Mouse (Mus musculus) ES-E14 (cell line): ENCODE results near the gene Bcl2l12. TPM values are rescaled to one million over a fixed set of nuclear protein-coding genes. Genes with fewer than 3 reads are reported as not detected.

ENCODE experiments used
- DNase-seq: peaks from one replicate; pipeline ENCODE4 v3.0.0-alpha.2; 2013; ENCODE audit warnings: low read depth, low spot score
- H3K27ac ChIP-seq: 2 replicates; pipeline ENCODE4 v1.5.1; 2012; ENCODE audit warnings: low read depth, mild to moderate bottlenecking, low read length, moderate library complexity, mixed read lengths; ENCODE audit not compliant: poor library complexity, insufficient read depth, severe bottlenecking
- H3K36me3 ChIP-seq: 2 replicates; pipeline ENCODE4 v1.6.1; 2012; ENCODE audit warnings: mild to moderate bottlenecking, low read length, moderate library complexity, mixed read lengths; ENCODE audit not compliant: control insufficient read depth, poor library complexity, insufficient read depth, severe bottlenecking
- H3K4me1 ChIP-seq, 2 experiments: fragments of 150-350 bp in 1 of 2; sonication (generic) in 1 of 2; 2 replicates each; pipeline ENCODE4 v1.6.1; 2012; ENCODE audit warnings: low read length in 2 of 2, mild to moderate bottlenecking in 1 of 2, mixed read lengths in 1 of 2; ENCODE audit not compliant: control insufficient read depth in 2 of 2, insufficient read depth in 2 of 2, poor library complexity in 1 of 2
- H3K4me3 ChIP-seq, 2 experiments: fragments of 150-350 bp in 1 of 2; sonication (generic) in 1 of 2; 2 replicates each; pipeline ENCODE4 v1.5.1; 2012; ENCODE audit warnings: low read length in 2 of 2, low read depth in 1 of 2, mild to moderate bottlenecking in 1 of 2, mixed read lengths in 1 of 2; ENCODE audit not compliant: insufficient read depth in 1 of 2, poor library complexity in 1 of 2, severe bottlenecking in 1 of 2
- H3K9ac ChIP-seq: 2 replicates; pipeline ENCODE4 v1.6.1; 2012; ENCODE audit warnings: low read depth, mild to moderate bottlenecking, low read length, mixed read lengths; ENCODE audit not compliant: poor library complexity, insufficient read depth, severe bottlenecking
- H3K9me3 ChIP-seq: fragments of 150-350 bp; sonication (generic); 2 replicates; pipeline ENCODE4 v1.6.1; 2012; ENCODE audit warnings: low read depth, mild to moderate bottlenecking, low read length; ENCODE audit not compliant: control insufficient read depth, insufficient read depth
- CHD2 ChIP-seq: IDR thresholded peaks from 2 replicates; pipeline ENCODE4 v1.6.1; 2014; ENCODE audit warnings: mild to moderate bottlenecking, low read depth, low read length, inconsistent platforms
- HCFC1 ChIP-seq: IDR thresholded peaks from 2 replicates; pipeline ENCODE4 v1.6.1; 2012; ENCODE audit warnings: low read length, inconsistent platforms, borderline replicate concordance; ENCODE audit not compliant: insufficient read depth
- MAFK ChIP-seq: IDR thresholded peaks from 2 replicates; pipeline ENCODE4 v1.6.1; 2014; ENCODE audit warnings: mild to moderate bottlenecking, low read depth, low read length, inconsistent platforms; ENCODE audit not compliant: insufficient read depth
- ZC3H11A ChIP-seq: IDR thresholded peaks from 2 replicates; pipeline ENCODE4 v1.6.1; 2012; ENCODE audit warnings: low read depth, mild to moderate bottlenecking, inconsistent platforms, low read length, borderline replicate concordance
- ZNF384 ChIP-seq: IDR thresholded peaks from 2 replicates; pipeline ENCODE4 v1.6.1; 2012; ENCODE audit warnings: low read depth, low read length, inconsistent platforms
- in situ Hi-C, 2 experiments: fragments of 600-800 bp; cut with MboI; formaldehyde crosslinking; loops; one replicate each; pipeline ENCODE4 v1.15.1; 2025; ENCODE audit warnings: low sequenced_read_pairs in 2 of 2, inconsistent platforms in 1 of 2; ENCODE audit not compliant: unreplicated experiment in 2 of 2
- total RNA-seq: library from RNA; depleted of rRNA; stranded (reverse); fragments of 300-350 nt; gene quantifications from 2 replicates; pipeline ENCODE4 v1.2.3, GENCODE M21; 2012

Gene Bcl2l12
- total RNA-seq, 1 experiment, result 13.0 TPM

- no peak for DNase-seq
- Histone ChIP-seq H3K27ac (no peak overlapping the region), H3K4me1 (peaks cover 2 to 7% of the 10 kb centered on the region in 2 experiments; a peak in 2 of 4 replicates), H3K4me3 (no peak overlapping the region), H3K9ac (no peak overlapping the region), H3K9me3 (no peaks in the 10 kb centered on the region), H3K36me3 (peaks cover 33% of the 10 kb centered on the region; the same call in 1 of the 2 replicates)
- TF ChIP-seq CHD2, result no peak
- TF ChIP-seq ZC3H11A, result peak; percentile 25; the same call in 1 of the 2 replicates
- in situ Hi-C loops, result no loop called here
These were observed 40.3 kb downstream of the Bcl2l12 start for GRCm38 (mm10) chr7:44958208-44958607.

GRCm38 (mm10) chr7:44957183-44957835, 41.2 kb downstream of the Bcl2l12 start:
- in situ Hi-C loops, result no loop called here
- no peak for DNase-seq
- no peaks in the 10 kb centered on the region for H3K9me3 ChIP-seq
- H3K36me3 ChIP-seq, result peaks cover 32% of the 10 kb centered on the region; the same call in 1 of the 2 replicates
- peaks cover 1 to 7% of the 10 kb centered on the region in 2 experiments; a peak in 2 of 4 replicates for H3K4me1 ChIP-seq
- no peak overlapping the region for H3K27ac ChIP-seq
- no peak overlapping the region for H3K4me3 ChIP-seq
- TF ChIP-seq CHD2 (no peak), ZC3H11A (no peak), ZNF384 (no peak), MAFK (no peak), HCFC1 (no peak)
- no peak overlapping the region for H3K9ac ChIP-seq

- Histone ChIP-seq H3K9me3 (no peaks in the 10 kb centered on the region), H3K36me3 (peaks cover 23% of the 10 kb centered on the region; the same call in 1 of the 2 replicates), H3K4me3 (no peak overlapping the region), H3K4me1 (peaks cover 0 to 9% of the 10 kb centered on the region in 2 experiments; a peak in 2 of 4 replicates), H3K27ac (no peak overlapping the region), H3K9ac (no peak overlapping the region)
- TF ChIP-seq ZNF384 (no peak), MAFK (no peak), ZC3H11A (no peak), CHD2 (no peak)
- DNase-seq, result no peak
- in situ Hi-C loops, result no loop called here
These were observed 42.2 kb downstream of the Bcl2l12 start for GRCm38 (mm10) chr7:44956266-44956665.

GRCm38 (mm10) chr7:44955628-44956027, 42.9 kb downstream of the Bcl2l12 start:
- Histone ChIP-seq H3K4me1 (peaks cover 0 to 12% of the 10 kb centered on the region in 2 experiments; a peak in 2 of 4 replicates), H3K9ac (no peak overlapping the region), H3K36me3 (peaks cover 16% of the 10 kb centered on the region; the same call in 1 of the 2 replicates), H3K27ac (no peak overlapping the region), H3K4me3 (no peak overlapping the region), H3K9me3 (no peaks in the 10 kb centered on the region)
- DNase-seq, result no peak
- TF ChIP-seq HCFC1 (no peak), CHD2 (no peak), ZC3H11A (no peak), ZNF384 (no peak), MAFK (no peak)
- in situ Hi-C loops, result no loop called here
